Mouse (Mus musculus): ENCODE measurements around the gene Me3. TPM values are rescaled to one million over a fixed set of nuclear protein-coding genes. Genes with fewer than 3 reads are reported as not detected.
A peak's percentile ranks its signal among the peaks of the same experiment; 100 is the strongest.

The Me3 gene
- polyA plus RNA-seq, 1 experiment from 2014 or later: 2.5 TPM

GRCm38 (mm10) chr7:89769106-89769896 is 137.1 kb downstream of the Me3 start:
- 37% methylated on average over 9 of the region's 9 CpGs for WGBS
- H3K9ac ChIP-seq (replicated peaks): no peak overlapping the region
- H3K27ac ChIP-seq: no peak overlapping the region
- no peaks in the 10 kb centered on the region for H3K9me3 ChIP-seq
- no peak for ATAC-seq
- no peaks in the 10 kb centered on the region for H3K36me3 ChIP-seq
- no peak overlapping the region for H3K4me3 ChIP-seq (replicated peaks)
- H3K27me3 ChIP-seq: no peaks in the 10 kb centered on the region
- peaks cover 16% of the 10 kb centered on the region for H3K4me1 ChIP-seq (replicated peaks)
- no peak overlapping the region for H3K4me2 ChIP-seq (replicated peaks)

- WGBS: 50% methylated on average over 6 of the region's 6 CpGs
- Histone ChIP-seq H3K36me3 (no peaks in the 10 kb centered on the region), H3K9me3 (no peaks in the 10 kb centered on the region), H3K4me1 (replicated peaks) (peaks cover 16% of the 10 kb centered on the region), H3K27me3 (no peaks in the 10 kb centered on the region), H3K27ac (no peak overlapping the region), H3K4me3 (replicated peaks) (no peak overlapping the region), H3K4me2 (replicated peaks) (no peak overlapping the region), H3K9ac (replicated peaks) (no peak overlapping the region)
- no peak for ATAC-seq
These were observed 137.8 kb downstream of the Me3 start for GRCm38 (mm10) chr7:89770021-89770420.

DNA sequence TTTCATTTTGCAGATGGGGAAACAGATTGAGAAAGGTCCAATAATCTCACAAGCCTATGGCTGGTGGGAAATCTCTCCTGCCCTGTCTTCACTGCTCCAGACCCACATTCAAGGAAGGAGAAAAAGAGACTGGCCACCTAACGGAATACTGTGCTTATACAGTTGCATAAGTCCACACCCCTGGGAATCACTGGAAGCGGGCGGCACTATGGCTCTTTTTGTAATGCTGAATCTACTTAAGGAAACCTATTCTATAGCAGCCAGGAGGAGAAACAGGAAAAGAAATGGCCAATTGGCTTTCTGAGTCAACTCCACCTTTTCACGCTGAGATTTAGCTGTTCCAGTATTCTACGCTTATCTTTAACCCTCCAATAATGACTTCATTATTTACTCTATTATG is 140.7 kb downstream of the Me3 start:
- no peaks in the 10 kb centered on the region for H3K9me3 ChIP-seq
- no peaks in the 10 kb centered on the region for H3K36me3 ChIP-seq
- no peak overlapping the region for H3K4me2 ChIP-seq (replicated peaks)
- 83% methylated on average over 5 of the region's 5 CpGs for WGBS
- H3K4me3 ChIP-seq (replicated peaks): no peak overlapping the region
- no peaks in the 10 kb centered on the region for H3K27me3 ChIP-seq
- H3K9ac ChIP-seq (replicated peaks): no peak overlapping the region
- no peak for ATAC-seq
- H3K4me1 ChIP-seq (replicated peaks): peaks cover 5% of the 10 kb centered on the region; the same call in 1 of the 2 replicates
- no peak overlapping the region for H3K27ac ChIP-seq

- H3K27ac ChIP-seq: no peak overlapping the region
- H3K9me3 ChIP-seq: no peaks in the 10 kb centered on the region
- H3K4me1 ChIP-seq (replicated peaks): peaks cover 5% of the 10 kb centered on the region; the same call in 1 of the 2 replicates
- no peak overlapping the region for H3K4me3 ChIP-seq (replicated peaks)
- no peaks in the 10 kb centered on the region for H3K36me3 ChIP-seq
- 65% methylated on average over 3 of the region's 3 CpGs for WGBS
- H3K27me3 ChIP-seq: no peaks in the 10 kb centered on the region
- no peak overlapping the region for H3K9ac ChIP-seq (replicated peaks)
- ATAC-seq: no peak
- no peak overlapping the region for H3K4me2 ChIP-seq (replicated peaks)
These were observed 141.2 kb downstream of the Me3 start for GRCm38 (mm10) chr7:89773352-89773921.

DNA sequence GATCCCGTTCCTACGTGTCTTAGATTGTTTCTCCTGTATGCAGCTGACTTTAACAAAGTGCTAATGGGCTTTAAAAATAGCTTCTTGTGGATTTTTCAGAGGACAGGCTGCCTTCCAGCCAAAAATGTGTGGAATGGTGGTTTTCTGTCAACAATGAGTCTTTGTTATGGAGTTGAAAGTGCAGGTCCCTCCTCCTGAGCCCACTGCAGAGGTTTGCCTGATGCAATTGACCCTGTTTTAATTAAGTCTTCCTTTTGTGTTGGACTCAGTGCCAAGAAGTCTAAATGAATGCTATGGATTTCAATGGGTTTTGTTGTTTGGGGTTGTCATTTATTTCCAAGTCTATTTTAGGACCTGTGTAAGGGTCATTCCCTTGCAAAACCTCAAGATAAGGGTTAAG is 141.7 kb downstream of the Me3 start:
- WGBS: 11% methylated on average over 2 of the region's 2 CpGs

GRCm38 (mm10) chr7:89775848-89776247 is 143.7 kb downstream of the Me3 start:
- H3K9ac ChIP-seq (replicated peaks): no peak overlapping the region
- H3K4me2 ChIP-seq (replicated peaks): no peak overlapping the region
- no peaks in the 10 kb centered on the region for H3K9me3 ChIP-seq
- no peak overlapping the region for H3K27ac ChIP-seq
- H3K27me3 ChIP-seq: no peaks in the 10 kb centered on the region
- no peak overlapping the region for H3K4me3 ChIP-seq (replicated peaks)
- H3K36me3 ChIP-seq: no peaks in the 10 kb centered on the region
- 96% methylated on average over 2 of the region's 2 CpGs for WGBS
- ATAC-seq: no peak
- H3K4me1 ChIP-seq (replicated peaks): peaks cover 5% of the 10 kb centered on the region; the same call in 1 of the 2 replicates

More for the DNA sequence above, 141.7 kb downstream of the Me3 start:
- Histone ChIP-seq H3K9me3 (no peaks in the 10 kb centered on the region), H3K27me3 (no peaks in the 10 kb centered on the region), H3K4me1 (replicated peaks) (peaks cover 5% of the 10 kb centered on the region; the same call in 1 of the 2 replicates), H3K4me2 (replicated peaks) (no peak overlapping the region), H3K27ac (no peak overlapping the region), H3K4me3 (replicated peaks) (no peak overlapping the region), H3K9ac (replicated peaks) (no peak overlapping the region), H3K36me3 (no peaks in the 10 kb centered on the region)
- ATAC-seq: no peak

GRCm38 (mm10) chr7:89781391-89781790 is 149.2 kb downstream of the Me3 start:
- no peak for ATAC-seq
- no peaks in the 10 kb centered on the region for H3K4me1 ChIP-seq (replicated peaks)
- no peak overlapping the region for H3K27ac ChIP-seq

DNA sequence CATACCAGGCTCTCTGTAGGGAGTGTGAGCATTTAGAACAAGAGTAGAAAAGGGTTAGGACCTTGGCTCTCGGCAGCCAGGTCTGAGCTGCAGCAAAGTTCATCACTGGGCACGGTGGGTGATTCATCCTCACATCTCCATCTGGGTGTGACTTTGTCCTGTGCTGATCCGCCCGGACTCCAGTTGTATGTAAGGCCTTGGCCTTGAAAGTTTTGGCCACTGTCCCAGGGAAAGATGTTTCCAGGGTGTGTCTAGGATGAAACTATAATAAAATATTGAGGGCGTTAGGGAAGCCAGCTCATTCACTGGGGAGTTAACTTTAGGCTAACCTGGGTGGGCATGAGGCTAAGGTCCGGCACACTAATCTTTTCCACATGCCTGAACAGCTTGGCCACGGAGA is 155.5 kb downstream of the Me3 start:
- ATAC-seq: no peak
- no peaks in the 10 kb centered on the region for H3K27me3 ChIP-seq
- H3K36me3 ChIP-seq: no peaks in the 10 kb centered on the region
- H3K4me2 ChIP-seq (replicated peaks): no peak overlapping the region
- H3K9me3 ChIP-seq: no peaks in the 10 kb centered on the region
- H3K4me3 ChIP-seq (replicated peaks): no peak overlapping the region
- H3K27ac ChIP-seq: no peak overlapping the region
- no peaks in the 10 kb centered on the region for H3K4me1 ChIP-seq (replicated peaks)
- whole genome bisulfite sequencing: 81% methylated on average over 7 of the region's 7 CpGs
- no peak overlapping the region for H3K9ac ChIP-seq (replicated peaks)

More at GRCm38 (mm10) chr7:89781391-89781790, 149.2 kb downstream of the Me3 start:
- H3K27me3 ChIP-seq: no peaks in the 10 kb centered on the region
- no peak overlapping the region for H3K9ac ChIP-seq (replicated peaks)
- no peak overlapping the region for H3K4me2 ChIP-seq (replicated peaks)
- no peak overlapping the region for H3K4me3 ChIP-seq (replicated peaks)
- 70% methylated on average over 1 of the region's 1 CpGs for WGBS
- no peaks in the 10 kb centered on the region for H3K9me3 ChIP-seq
- no peaks in the 10 kb centered on the region for H3K36me3 ChIP-seq

DNA sequence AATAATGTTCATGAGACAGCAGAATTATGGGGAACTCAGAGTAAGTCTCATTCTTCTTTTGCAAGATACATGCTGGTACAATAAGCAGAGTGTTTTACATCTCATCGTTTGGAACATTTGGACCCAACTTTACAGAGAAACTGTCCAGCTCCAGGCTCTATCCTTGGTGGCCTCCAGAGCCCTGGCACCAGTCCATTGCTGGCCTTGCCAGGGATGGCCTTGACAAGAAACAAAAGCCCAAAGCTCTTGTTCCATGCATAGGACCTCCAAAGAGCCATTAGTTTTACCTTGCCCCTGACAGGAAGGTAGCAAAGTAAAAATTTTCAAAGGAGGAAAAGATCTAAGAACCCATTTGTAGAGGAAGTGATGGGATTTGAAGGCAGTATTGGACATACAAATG is 160.4 kb downstream of the Me3 start:
- Histone ChIP-seq H3K27me3 (no peaks in the 10 kb centered on the region), H3K9ac (replicated peaks) (no peak overlapping the region), H3K36me3 (no peaks in the 10 kb centered on the region), H3K4me1 (replicated peaks) (peaks cover 5% of the 10 kb centered on the region; the same call in 1 of the 2 replicates), H3K4me2 (replicated peaks) (no peak overlapping the region), H3K27ac (no peak overlapping the region), H3K4me3 (replicated peaks) (no peak overlapping the region), H3K9me3 (no peaks in the 10 kb centered on the region)
- ATAC-seq: no peak
- WGBS: 97% methylated on average over 1 of the region's 1 CpGs

GRCm38 (mm10) chr7:89795366-89795765 is 163.2 kb downstream of the Me3 start:
- H3K27ac ChIP-seq: no peak overlapping the region
- 76% methylated on average over 3 of the region's 3 CpGs for whole genome bisulfite sequencing
- H3K4me2 ChIP-seq (replicated peaks): no peak overlapping the region
- H3K27me3 ChIP-seq: no peaks in the 10 kb centered on the region
- no peaks in the 10 kb centered on the region for H3K36me3 ChIP-seq
- H3K9ac ChIP-seq (replicated peaks): no peak overlapping the region
- no peak for ATAC-seq
- peaks cover 5% of the 10 kb centered on the region; the same call in 1 of the 2 replicates for H3K4me1 ChIP-seq (replicated peaks)
- no peak overlapping the region for H3K4me3 ChIP-seq (replicated peaks)
- no peaks in the 10 kb centered on the region for H3K9me3 ChIP-seq

- ATAC-seq: peak; percentile 63; the same call in 1 of the 2 replicates
- Histone ChIP-seq H3K4me2 (replicated peaks) (no peak overlapping the region), H3K27me3 (no peaks in the 10 kb centered on the region), H3K9ac (replicated peaks) (no peak overlapping the region), H3K4me1 (replicated peaks) (peaks cover 5% of the 10 kb centered on the region; the same call in 1 of the 2 replicates), H3K9me3 (no peaks in the 10 kb centered on the region), H3K4me3 (replicated peaks) (no peak overlapping the region), H3K36me3 (no peaks in the 10 kb centered on the region), H3K27ac (no peak overlapping the region)
- WGBS: 18% methylated on average over 6 of the region's 6 CpGs
These were observed 164.2 kb downstream of the Me3 start for GRCm38 (mm10) chr7:89796351-89796801.

DNA sequence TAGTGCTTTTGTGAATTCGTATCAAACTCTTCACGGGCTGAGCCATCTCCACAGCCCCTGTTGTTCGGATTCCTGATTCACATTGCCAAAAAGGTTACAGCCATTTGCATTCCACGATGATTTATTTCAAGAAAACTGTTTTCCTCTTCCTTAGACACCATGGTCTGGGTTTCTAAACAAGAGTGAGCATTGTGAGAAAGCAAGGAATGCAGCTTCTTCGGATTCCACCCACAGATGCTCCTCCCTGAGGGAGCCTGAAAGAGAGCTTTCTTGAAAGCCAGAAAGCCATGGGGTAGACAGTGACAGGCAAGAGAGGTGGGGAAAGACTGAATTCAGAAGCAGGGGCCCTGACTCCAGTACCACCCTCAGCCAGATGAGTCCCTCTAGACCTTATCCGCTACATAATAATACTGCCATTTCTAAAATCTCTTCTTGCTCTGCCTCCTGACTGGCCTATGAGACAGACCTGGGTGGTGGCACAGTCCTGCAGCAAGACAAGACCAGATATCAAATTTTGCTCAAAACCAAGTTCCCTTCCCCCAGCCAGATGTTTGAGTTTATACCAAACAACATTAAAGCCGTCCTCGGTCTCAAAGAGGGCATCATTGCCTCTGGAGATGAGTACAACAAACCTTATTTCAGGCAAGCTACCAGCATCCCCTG is 166.3 kb downstream of the Me3 start:
- H3K36me3 ChIP-seq: no peaks in the 10 kb centered on the region
- no peak for ATAC-seq
- no peak overlapping the region for H3K4me3 ChIP-seq (replicated peaks)
- H3K27ac ChIP-seq: no peak overlapping the region
- no peak overlapping the region for H3K9ac ChIP-seq (replicated peaks)
- H3K27me3 ChIP-seq: no peaks in the 10 kb centered on the region
- no peak overlapping the region for H3K4me2 ChIP-seq (replicated peaks)
- WGBS: 65% methylated on average over 8 of the region's 8 CpGs
- H3K4me1 ChIP-seq (replicated peaks): peaks cover 5% of the 10 kb centered on the region; the same call in 1 of the 2 replicates
- H3K9me3 ChIP-seq: no peaks in the 10 kb centered on the region

All from midbrain, embryonic 13.5 days (tissue).